ENCODE assay signal across 22 mouse cellular contexts in the genomic region with DNA sequence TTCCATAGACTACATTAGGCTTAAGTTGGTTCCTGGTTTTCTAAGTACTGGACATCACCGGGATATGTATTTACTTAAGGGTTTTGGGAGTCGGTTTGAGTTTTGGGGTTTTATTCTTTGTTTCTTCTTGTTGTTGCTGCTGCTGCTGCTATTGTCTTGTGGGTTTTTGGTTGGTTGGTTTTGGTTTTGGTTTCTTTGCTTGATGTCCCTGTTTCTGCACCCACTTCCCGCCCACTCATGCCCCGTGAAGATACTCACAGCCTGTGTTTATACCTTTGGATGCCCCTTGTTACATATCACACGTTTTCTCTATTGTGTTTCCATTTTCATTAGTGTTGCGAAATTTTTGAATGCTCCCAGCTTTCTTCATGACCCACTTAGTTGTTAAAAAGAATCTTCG.
A peak's percentile ranks its signal among the peaks of the same experiment; 100 is the strongest.
DNase-seq lines count a peak whose midpoint lies in the region; ATAC-seq and TF ChIP-seq lines count a peak whose summit lies in the region.
"Had no signal": no experiment of that assay in that cellular context is flagged by ENCODE, and none has a peak within 500 bp of the region (broad histone marks: within the 10 kb centered on the region; RNA-seq: fewer than 3 reads in every experiment).

No protein-coding gene starts in this region.

- TF ChIP-seq CTCF in lung, adult 2 months (IDR thresholded peaks at IDR 0.05; ENCODE audit: insufficient read depth, low read length) = no peak

- peak; percentile 8 for DNase-seq in lung, postnatal 36 days
- no peak for DNase-seq in lung, adult 2 months
- peak; percentile 42 for DNase-seq in splenic B cell, adult 2 months (ENCODE audit: low read depth, low spot score)
- DNase-seq in midbrain, embryonic 14.5 days = no peak
- DNase-seq in gastrocnemius, adult 8-10 months (ENCODE audit: low spot score in 2 of 2) = no peak
- DNase-seq: adrenal gland, postnatal 10 days; cerebellum, adult 9-10 months; gastrocnemius, postnatal 36 days; heart, postnatal 10 days; kidney, postnatal 4 days; liver, embryonic 13.5 days; retina, postnatal 1 day had no signal

- H3K4me1 ChIP-seq in lung, adult 2 months (ENCODE audit: control insufficient read depth, insufficient read depth, low read length) = no peaks in the 10 kb centered on the region; the same call in 1 of the 2 replicates
- no peaks in the 10 kb centered on the region for H3K4me1 ChIP-seq in midbrain, embryonic 14.5 days (ENCODE audit: control insufficient read depth, insufficient read depth, low read length)
- H3K4me1 ChIP-seq in hindbrain, embryonic 13.5 days (replicated peaks) = no peaks in the 10 kb centered on the region
- H3K4me1 ChIP-seq: forebrain, embryonic 13.5 days; hindbrain, embryonic 12.5 days; limb, embryonic 13.5 days; liver, embryonic 13.5 days; lung, embryonic 15.5 days had no signal

- H3K4me2 ChIP-seq in midbrain, embryonic 14.5 days (ENCODE audit: low read length) = no peak overlapping the region
- H3K4me2 ChIP-seq in hindbrain, embryonic 13.5 days = no peak overlapping the region
- H3K4me2 ChIP-seq: forebrain, embryonic 13.5 days; heart, embryonic 11.5 days; hindbrain, embryonic 12.5 days; limb, embryonic 13.5 days; liver, embryonic 13.5 days; lung, embryonic 15.5 days; midbrain, embryonic 11.5 days had no signal

- no peaks in the 10 kb centered on the region for H3K9me3 ChIP-seq in midbrain, embryonic 14.5 days (ENCODE audit: control insufficient read depth, low read length)
- no peaks in the 10 kb centered on the region for H3K9me3 ChIP-seq in hindbrain, embryonic 13.5 days
- H3K9me3 ChIP-seq: forebrain, embryonic 13.5 days; hindbrain, embryonic 12.5 days; limb, embryonic 13.5 days; liver, embryonic 13.5 days; lung, embryonic 15.5 days had no signal

- H3K27me3 ChIP-seq in splenic B cell, adult 2 months (ENCODE audit: control insufficient read depth, insufficient read depth, low read length, poor library complexity, severe bottlenecking) = no peaks in the 10 kb centered on the region
- no peaks in the 10 kb centered on the region for H3K27me3 ChIP-seq in midbrain, embryonic 14.5 days (ENCODE audit: control insufficient read depth, insufficient read depth, low read length)
- H3K27me3 ChIP-seq in hindbrain, embryonic 13.5 days = no peaks in the 10 kb centered on the region
- H3K27me3 ChIP-seq: forebrain, embryonic 13.5 days; hindbrain, embryonic 12.5 days; limb, embryonic 13.5 days; liver, embryonic 13.5 days; lung, embryonic 15.5 days had no signal

- H3K4me3 ChIP-seq in lung, adult 2 months (replicated peaks; ENCODE audit: extremely low read depth, low read depth, low read length) = no peak overlapping the region
- no peak overlapping the region for H3K4me3 ChIP-seq in midbrain, embryonic 14.5 days (replicated peaks; ENCODE audit: low read depth, low read length)
- no peak overlapping the region for H3K4me3 ChIP-seq in hindbrain, embryonic 13.5 days
- H3K4me3 ChIP-seq: forebrain, embryonic 13.5 days; hindbrain, embryonic 12.5 days; limb, embryonic 13.5 days; liver, embryonic 13.5 days; lung, embryonic 15.5 days had no signal

- TF ChIP-seq POLR2A in lung, adult 2 months (IDR thresholded peaks at IDR 0.05; ENCODE audit: borderline replicate concordance, extremely low read depth, low read depth, low read length) = no peak

- H3K9ac ChIP-seq in midbrain, embryonic 14.5 days (replicated peaks; ENCODE audit: low read length) = no peak overlapping the region
- no peak overlapping the region for H3K9ac ChIP-seq in hindbrain, embryonic 13.5 days
- H3K9ac ChIP-seq: forebrain, embryonic 13.5 days; hindbrain, embryonic 12.5 days; limb, embryonic 13.5 days; liver, embryonic 13.5 days; lung, embryonic 15.5 days had no signal

- no peak overlapping the region for H3K27ac ChIP-seq in midbrain, embryonic 14.5 days (replicated peaks; ENCODE audit: low read depth, low read length)
- no peak overlapping the region for H3K27ac ChIP-seq in hindbrain, embryonic 13.5 days
- H3K27ac ChIP-seq: forebrain, embryonic 13.5 days; hindbrain, embryonic 12.5 days; limb, embryonic 13.5 days; liver, embryonic 13.5 days; lung, embryonic 15.5 days; macrophage had no signal

- 73% methylated on average over 7 of the region's 7 CpGs for WGBS in lung, adult 2 months
- WGBS in midbrain, embryonic 14.5 days = 94% methylated on average over 7 of the region's 7 CpGs
- WGBS in hindbrain, embryonic 13.5 days = 93% methylated on average over 7 of the region's 7 CpGs

- peak; percentile 97 for ATAC-seq in activated CD4-positive, CD25-positive, alpha-beta regulatory T cell, adult 4 months
- no peak for ATAC-seq in midbrain, embryonic 14.5 days (ENCODE audit: low FRiP score, low TSS enrichment)
- no peak for ATAC-seq in hindbrain, embryonic 13.5 days (ENCODE audit: low FRiP score)
- ATAC-seq: forebrain, embryonic 13.5 days; intestine, embryonic 16.5 days had no signal

- peaks cover 8% of the 10 kb centered on the region for H3K36me3 ChIP-seq in splenic B cell, adult 2 months (ENCODE audit: control insufficient read depth, insufficient read depth, low read length, poor library complexity, severe bottlenecking)
- peaks cover 14% of the 10 kb centered on the region for H3K36me3 ChIP-seq in midbrain, embryonic 14.5 days (ENCODE audit: control insufficient read depth, insufficient read depth, low read length)
- peaks cover 28% of the 10 kb centered on the region for H3K36me3 ChIP-seq in hindbrain, embryonic 13.5 days

Comparison
In these comparisons a context has a peak if more than half of its experiments do, and no peak if none do; other contexts are left out.
1. DNase-seq: peak in lung, postnatal 36 days (single experiment) and splenic B cell, adult 2 months (single experiment); none in lung, adult 2 months (single experiment), midbrain, embryonic 14.5 days (single experiment) and gastrocnemius, adult 8-10 months (0 of 2).